Mouse (Mus musculus): Measurements from ENCODE around the gene Dnm1l. TPM values are rescaled to one million over a fixed set of nuclear protein-coding genes. Genes with fewer than 3 reads are reported as not detected.
"Not testable (repeated sequence)": the region's sequence is repeated elsewhere in the genome, so short reads cannot be mapped to it uniquely, and the experiment has no call there.

The Dnm1l gene
- 87.7 and 90.0 TPM in 2 replicates for polyA plus RNA-seq (2015; fragmentation: Nextera tagmentation; extraction: Ambion mirVana)

DNA sequence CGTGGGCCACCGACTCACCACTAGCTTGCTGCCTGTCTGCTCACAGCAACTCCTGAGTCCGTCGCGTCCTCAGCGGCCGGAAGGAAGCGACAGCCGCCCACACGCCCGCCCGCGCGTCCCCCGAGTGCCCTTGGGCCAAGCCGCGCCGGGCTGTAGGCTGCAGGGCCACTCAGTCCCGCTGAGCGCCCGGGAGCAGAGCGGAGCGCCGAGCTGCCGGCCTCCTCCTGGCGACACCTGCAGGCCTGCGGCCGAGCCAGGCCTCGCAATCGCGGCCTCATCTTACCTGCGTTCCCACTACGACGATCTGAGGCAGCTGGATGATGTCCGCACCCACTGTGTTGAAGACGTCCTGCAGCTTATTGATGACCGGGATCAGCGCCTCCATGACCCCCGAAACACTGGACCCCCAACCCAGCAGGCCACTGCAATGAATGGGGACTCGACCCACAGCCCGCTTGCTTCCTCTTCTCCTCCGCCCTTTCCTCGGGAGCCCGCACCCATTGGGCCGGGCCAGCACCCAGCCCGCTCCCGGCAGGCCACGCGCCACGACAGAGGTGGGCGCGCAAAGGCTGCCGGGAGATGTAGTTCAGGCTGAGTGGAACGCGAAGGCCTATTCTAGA, at the start of gene Dnm1l:
TSS of gene Dnm1l (minus strand) at position 479 of the 620 bp plus-strand sequence.
- Histone ChIP-seq H3K4me1 (replicated peaks) (peaks cover 18% of the 10 kb centered on the region), H3K27ac (replicated peaks) (peak within 1 kb of the TSS; percentile 93), H3K4me2 (peak within 1 kb of the TSS; percentile 73), H3K27me3 (no peaks in the 10 kb centered on the region), H3K4me3 (peak within 1 kb of the TSS; percentile 99), H3K9ac (peak within 1 kb of the TSS; percentile 96), H3K36me3 (no peaks in the 10 kb centered on the region), H3K9me3 (no peaks in the 10 kb centered on the region)
- under 1% methylated on average over 55 of the region's 55 CpGs for WGBS
- ATAC-seq (ENCODE audit: low read depth), result peak; percentile 100

DNA sequence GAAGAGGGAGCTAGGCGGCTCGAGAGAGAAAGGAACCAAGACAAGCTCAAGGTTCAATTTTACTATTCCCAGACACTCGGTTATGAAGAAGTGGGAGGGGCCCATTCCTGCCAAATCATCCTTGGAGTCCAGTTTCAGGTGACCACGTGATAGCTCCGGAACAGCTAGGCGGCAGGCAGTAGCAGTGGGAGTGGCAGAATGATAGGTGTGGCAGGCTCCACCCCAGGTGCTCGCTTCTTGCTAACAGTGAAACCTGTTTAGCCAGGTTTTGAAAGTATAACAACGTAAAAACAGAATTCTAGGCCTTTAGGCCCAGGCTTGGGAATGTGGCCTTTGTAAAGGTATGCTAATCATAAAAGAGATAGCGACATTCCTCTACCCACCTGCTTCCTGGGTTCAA, 8.5 kb upstream of the Dnm1l start:
- not testable (repeated sequence) for H3K9ac ChIP-seq; H3K27ac ChIP-seq (replicated peaks); H3K9me3 ChIP-seq; H3K27me3 ChIP-seq; ATAC-seq (ENCODE audit: low read depth); H3K4me3 ChIP-seq; H3K4me2 ChIP-seq; H3K4me1 ChIP-seq (replicated peaks); H3K36me3 ChIP-seq
- WGBS, result 70% methylated on average over 9 of the region's 9 CpGs

- Histone ChIP-seq H3K27ac (replicated peaks) (0 out of 2 replicates have a peak overlapping the region, but pooled peaks have one; percentile 93), H3K4me3 (peak overlapping the region; percentile 99), H3K9ac (peak overlapping the region; percentile 96), H3K4me1 (replicated peaks) (peaks cover 18% of the 10 kb centered on the region), H3K4me2 (peak overlapping the region; percentile 46)
- H3K9me3 ChIP-seq, H3K27me3 ChIP-seq, H3K36me3 ChIP-seq: not testable (repeated sequence)
- ATAC-seq (ENCODE audit: low read depth), result peak; percentile 68; the same call in 1 of the 2 replicates
- 52% methylated on average over 9 of the region's 9 CpGs for WGBS
These were observed 333 bp upstream of the Dnm1l start for GRCm38 (mm10) chr16:16359101-16359482.

- peak overlapping the region; percentile 96 for H3K9ac ChIP-seq
- H3K4me1 ChIP-seq (replicated peaks), result peaks cover 18% of the 10 kb centered on the region
- peak overlapping the region; percentile 99 for H3K4me3 ChIP-seq
- peak overlapping the region; percentile 93; the same call in 1 of the 2 replicates for H3K27ac ChIP-seq (replicated peaks)
- 18% methylated on average over 6 of the region's 6 CpGs for WGBS
- peaks cover 3% of the 10 kb centered on the region; the same call in 1 of the 2 replicates for H3K36me3 ChIP-seq
- H3K9me3 ChIP-seq, result peaks cover under 1% of the 10 kb centered on the region; the same call in 1 of the 2 replicates
- ATAC-seq (ENCODE audit: low read depth), result 0 out of 2 replicates have a peak, but pooled peaks have one; percentile 17
- H3K4me2 ChIP-seq, result peak overlapping the region; percentile 73
- H3K27me3 ChIP-seq, result no peaks in the 10 kb centered on the region
These were observed 851 bp downstream of the Dnm1l start for GRCm38 (mm10) chr16:16357908-16358307.

DNA sequence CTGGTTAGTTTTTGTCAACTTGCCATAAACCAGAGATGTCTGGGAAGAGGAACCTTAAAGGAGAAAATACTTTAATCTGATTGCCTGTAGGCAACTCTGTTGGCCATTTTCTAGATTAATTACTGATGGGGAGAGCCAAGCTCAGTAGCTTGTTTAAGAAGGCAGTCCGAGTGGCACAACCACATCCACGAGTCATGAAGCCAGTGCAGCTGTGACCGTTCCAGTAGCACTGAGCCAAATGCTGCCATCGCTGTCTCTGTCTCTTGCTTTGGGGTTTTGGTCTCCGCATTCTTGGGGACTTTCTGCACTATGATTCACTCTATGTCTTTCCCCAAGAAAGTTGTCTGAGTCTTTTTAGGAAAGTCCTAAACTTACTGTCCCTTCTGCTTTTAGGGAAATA, 12.3 kb downstream of the Dnm1l start:
- H3K9me3 ChIP-seq, result no peaks in the 10 kb centered on the region
- no peak for ATAC-seq (ENCODE audit: low read depth)

DNA sequence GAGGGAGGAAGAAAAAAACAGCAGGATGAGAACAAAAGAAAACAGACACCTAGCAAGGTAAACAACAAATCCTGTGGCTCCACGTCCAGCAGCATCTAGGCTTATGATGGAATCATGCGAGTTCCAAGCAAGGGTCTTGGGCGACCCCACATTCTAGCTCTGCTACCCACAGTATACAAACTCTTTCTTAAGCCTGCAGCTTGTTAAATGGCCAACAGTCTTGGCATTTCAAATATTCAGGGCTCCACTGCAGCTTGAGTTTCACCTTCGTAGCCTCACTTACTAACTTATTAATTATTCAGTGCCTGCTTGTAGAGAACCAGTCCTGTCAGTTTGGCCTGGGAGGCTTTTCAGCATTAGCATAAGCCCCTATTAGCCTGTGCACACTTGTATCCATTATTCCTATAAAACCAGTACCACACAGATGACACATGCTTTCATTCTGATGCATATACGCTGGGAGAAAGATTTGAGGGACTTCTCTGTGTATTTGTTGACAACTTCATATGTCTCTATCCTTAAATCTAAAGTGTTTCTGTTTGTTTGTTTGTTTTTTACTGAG, 32.9 kb downstream of the Dnm1l start:
- Histone ChIP-seq H3K36me3 (peaks cover 63% of the 10 kb centered on the region), H3K4me1 (replicated peaks) (no peaks in the 10 kb centered on the region), H3K9ac (no peak overlapping the region), H3K27ac (replicated peaks) (no peak overlapping the region), H3K27me3 (no peaks in the 10 kb centered on the region), H3K9me3 (no peaks in the 10 kb centered on the region), H3K4me3 (no peak overlapping the region), H3K4me2 (no peak overlapping the region)
- WGBS, result 83% methylated on average over 5 of the region's 5 CpGs
- no peak for ATAC-seq (ENCODE audit: low read depth)

More for the DNA sequence above, 12.3 kb downstream of the Dnm1l start:
- Histone ChIP-seq H3K36me3 (peaks cover 4% of the 10 kb centered on the region), H3K4me3 (no peak overlapping the region), H3K27me3 (no peaks in the 10 kb centered on the region), H3K9ac (no peak overlapping the region), H3K27ac (replicated peaks) (no peak overlapping the region), H3K4me1 (replicated peaks) (no peaks in the 10 kb centered on the region), H3K4me2 (no peak overlapping the region)
- 92% methylated on average over 5 of the region's 5 CpGs for WGBS

- peak; percentile 36; the same call in 1 of the 2 replicates for ATAC-seq (ENCODE audit: low read depth)
- no peak overlapping the region for H3K27ac ChIP-seq (replicated peaks)
- H3K4me3 ChIP-seq, result no peak overlapping the region
- H3K4me1 ChIP-seq (replicated peaks), result no peaks in the 10 kb centered on the region
- H3K27me3 ChIP-seq, result no peaks in the 10 kb centered on the region
- H3K9me3 ChIP-seq, result no peaks in the 10 kb centered on the region
- H3K4me2 ChIP-seq, result no peak overlapping the region
- no peak overlapping the region for H3K9ac ChIP-seq
- 89% methylated on average over 5 of the region's 5 CpGs for WGBS
- peaks cover 69% of the 10 kb centered on the region for H3K36me3 ChIP-seq
These were observed 47.4 kb downstream of the Dnm1l start for GRCm38 (mm10) chr16:16311319-16311718.

DNA sequence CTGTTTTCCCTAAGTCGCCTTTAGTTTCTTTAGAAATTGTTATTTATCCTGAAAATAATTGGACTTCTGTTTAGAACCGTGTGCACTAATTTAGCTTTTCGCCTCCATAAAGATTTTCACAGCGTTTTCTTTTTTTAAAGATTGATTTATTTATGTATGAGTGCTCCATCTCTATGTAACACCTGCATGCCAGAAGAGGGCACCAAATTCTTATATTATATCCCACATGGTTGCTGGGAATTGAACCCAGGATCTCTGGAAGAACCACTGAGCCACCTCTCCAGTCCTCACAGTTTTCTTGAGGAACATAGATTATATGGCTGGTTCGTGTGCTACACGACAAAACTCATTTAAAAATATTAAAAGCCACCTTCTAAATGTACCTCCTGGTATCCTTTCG, 54.9 kb downstream of the Dnm1l start:
- Histone ChIP-seq H3K9ac (peak overlapping the region; percentile 80), H3K27ac (replicated peaks) (no peak overlapping the region), H3K4me2 (peak overlapping the region; percentile 82), H3K4me1 (replicated peaks) (peaks cover 25% of the 10 kb centered on the region), H3K4me3 (peak overlapping the region; percentile 81), H3K27me3 (no peaks in the 10 kb centered on the region), H3K9me3 (no peaks in the 10 kb centered on the region), H3K36me3 (peaks cover 19% of the 10 kb centered on the region)
- no peak for ATAC-seq (ENCODE audit: low read depth)
- 20% methylated on average over 7 of the region's 7 CpGs for WGBS

DNA sequence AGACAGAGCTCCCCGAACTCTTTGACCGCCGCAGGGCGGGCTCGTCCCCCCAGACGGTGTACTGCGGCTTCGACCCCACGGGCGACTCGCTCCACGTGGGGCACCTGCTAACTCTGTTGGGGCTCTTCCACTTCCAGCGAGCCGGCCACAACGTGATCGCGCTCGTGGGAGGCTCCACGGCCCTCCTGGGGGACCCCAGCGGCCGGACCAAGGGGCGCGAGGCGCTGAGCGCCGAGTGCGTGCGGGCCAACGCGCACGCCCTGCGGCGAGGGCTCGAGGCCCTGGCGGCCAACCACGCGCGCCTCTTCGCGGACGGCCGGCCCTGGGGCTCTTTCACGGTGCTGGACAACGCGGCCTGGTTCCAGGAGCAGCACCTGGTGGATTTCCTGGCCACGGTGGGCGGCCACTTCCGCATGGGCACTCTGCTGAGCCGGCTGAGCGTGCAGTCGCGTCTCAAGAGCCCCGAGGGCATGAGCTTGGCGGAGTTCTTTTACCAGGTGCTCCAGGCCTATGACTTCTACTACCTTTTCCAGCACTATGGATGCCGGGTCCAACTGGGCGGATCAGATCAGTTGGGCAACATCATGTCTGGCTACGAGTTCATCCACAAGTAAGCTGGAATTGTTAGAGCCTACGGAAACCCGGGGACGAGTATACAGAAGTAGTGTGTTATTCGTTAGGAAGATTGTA, 55.5 kb downstream of the Dnm1l start:
- WGBS, result under 1% methylated on average over 61 of the region's 61 CpGs
- peak overlapping the region; percentile 93 for H3K27ac ChIP-seq (replicated peaks)
- H3K4me3 ChIP-seq, result peak overlapping the region; percentile 81
- no peaks in the 10 kb centered on the region for H3K27me3 ChIP-seq
- H3K9ac ChIP-seq, result peak overlapping the region; percentile 80
- ATAC-seq (ENCODE audit: low read depth), result peak; percentile 79
- H3K36me3 ChIP-seq, result peaks cover 17% of the 10 kb centered on the region
- H3K9me3 ChIP-seq, result no peaks in the 10 kb centered on the region
- peak overlapping the region; percentile 82 for H3K4me2 ChIP-seq
- H3K4me1 ChIP-seq (replicated peaks), result peaks cover 25% of the 10 kb centered on the region

GRCm38 (mm10) chr16:16302369-16303137, 56.2 kb downstream of the Dnm1l start, which contains the start of gene Yars2:
Yars2 (plus strand) TSS chr16:16302965.
- Histone ChIP-seq H3K4me2 (peak within 1 kb of the TSS; percentile 82), H3K27ac (replicated peaks) (peak within 1 kb of the TSS; percentile 93), H3K4me1 (replicated peaks) (peaks cover 25% of the 10 kb centered on the region), H3K4me3 (peak within 1 kb of the TSS; percentile 81), H3K27me3 (no peaks in the 10 kb centered on the region), H3K9ac (peak within 1 kb of the TSS; percentile 80), H3K9me3 (no peaks in the 10 kb centered on the region), H3K36me3 (peaks cover 11% of the 10 kb centered on the region)
- peak; percentile 99 for ATAC-seq (ENCODE audit: low read depth)
- WGBS, result under 1% methylated on average over 50 of the region's 50 CpGs

DNA sequence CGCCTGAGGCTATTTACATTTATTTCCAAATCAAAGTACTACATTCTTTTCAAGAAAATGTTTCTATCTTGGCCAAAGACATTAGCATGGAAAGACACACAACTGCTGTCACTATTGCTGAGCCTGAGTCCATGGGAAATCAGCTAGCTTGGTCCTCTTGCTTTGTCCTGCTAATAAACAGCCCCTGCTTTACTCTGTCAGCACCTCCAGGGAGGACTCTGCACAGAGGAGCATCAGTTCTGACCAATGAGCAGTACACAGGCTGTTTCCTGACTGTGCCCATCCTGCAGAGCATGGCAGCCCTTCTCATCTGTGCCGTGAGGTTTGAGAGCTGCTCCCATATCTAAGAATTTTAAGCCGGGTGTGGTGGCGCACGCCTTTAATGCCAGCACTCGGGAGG, 85.0 kb downstream of the Dnm1l start:
- H3K9me3 ChIP-seq, result no peaks in the 10 kb centered on the region
- no peak overlapping the region for H3K27ac ChIP-seq (replicated peaks)
- H3K9ac ChIP-seq, result no peak overlapping the region
- WGBS, result 76% methylated on average over 6 of the region's 6 CpGs
- no peak overlapping the region for H3K4me3 ChIP-seq
- peaks cover 8% of the 10 kb centered on the region for H3K4me1 ChIP-seq (replicated peaks)
- H3K27me3 ChIP-seq, result no peaks in the 10 kb centered on the region
- H3K36me3 ChIP-seq, result no peaks in the 10 kb centered on the region
- ATAC-seq (ENCODE audit: low read depth), result no peak
- no peak overlapping the region for H3K4me2 ChIP-seq

Measured in neural tube, embryonic 13.5 days (tissue).